Mouse (Mus musculus): Measurements from ENCODE around the gene Mrpl23.

GRCm38 (mm10) chr7:142574826-142575351, 42.4 kb downstream of the Mrpl23 start:
- TF ChIP-seq CTCF (IDR thresholded peaks at IDR 0.05; ENCODE audit: control insufficient read depth, insufficient read depth, insufficient read length) (no peak), MYOG (IDR thresholded peaks at IDR 0.05; ENCODE audit: control insufficient read depth, extremely low read depth, insufficient read length) (no peak), CEBPB (IDR thresholded peaks at IDR 0.05; ENCODE audit: low read depth) (no peak), USF1 (IDR thresholded peaks at IDR 0.05; ENCODE audit: low read depth) (no peak)
